Mouse (Mus musculus): Measurements from ENCODE around the gene Chrnb1. TPM values are rescaled to one million over a fixed set of nuclear protein-coding genes. Genes with fewer than 3 reads are reported as not detected.

Chrnb1 gene
- polyA plus RNA-seq, 1 experiment from 2014 or later: 1.5 TPM

DNA sequence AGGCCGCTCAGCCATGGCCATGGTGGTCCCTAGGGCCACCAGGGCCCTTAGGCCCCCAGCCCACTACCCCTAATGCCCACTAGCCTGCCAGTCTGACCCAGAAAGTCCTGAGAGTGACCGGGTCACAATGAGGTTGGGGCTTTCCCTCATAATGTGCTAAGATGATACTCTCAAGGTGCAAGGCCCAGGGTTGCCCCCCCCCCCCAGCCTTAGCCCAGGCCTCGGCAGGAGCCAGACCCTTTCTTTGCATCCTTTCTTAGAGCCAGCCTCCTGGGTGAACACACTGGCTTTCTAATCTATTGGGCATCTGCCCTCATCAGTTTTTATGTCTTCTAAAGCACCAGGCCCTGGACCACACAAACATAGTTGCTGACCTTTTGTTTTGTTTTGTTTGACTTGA is 26.3 kb upstream of the Chrnb1 start, which contains the start of gene Spem1:
Spem1 (minus strand) TSS at position 101 of the 400 bp plus-strand sequence.
- H3K27ac ChIP-seq: no peak within 1 kb of the TSS
- peaks cover 17% of the 10 kb centered on the region for H3K9me3 ChIP-seq
- WGBS: 90% methylated on average over 3 of the region's 3 CpGs
- no peak within 1 kb of the TSS for H3K4me3 ChIP-seq
- peaks cover 7% of the 10 kb centered on the region; the same call in 1 of the 2 replicates for H3K4me1 ChIP-seq
- DNase-seq (ENCODE audit: extremely low spot score, low spot score): no peak
- H3K27me3 ChIP-seq (ENCODE audit: poor library complexity, severe bottlenecking): no peaks in the 10 kb centered on the region
- H3K36me3 ChIP-seq (replicated peaks): peaks cover 36% of the 10 kb centered on the region

DNA sequence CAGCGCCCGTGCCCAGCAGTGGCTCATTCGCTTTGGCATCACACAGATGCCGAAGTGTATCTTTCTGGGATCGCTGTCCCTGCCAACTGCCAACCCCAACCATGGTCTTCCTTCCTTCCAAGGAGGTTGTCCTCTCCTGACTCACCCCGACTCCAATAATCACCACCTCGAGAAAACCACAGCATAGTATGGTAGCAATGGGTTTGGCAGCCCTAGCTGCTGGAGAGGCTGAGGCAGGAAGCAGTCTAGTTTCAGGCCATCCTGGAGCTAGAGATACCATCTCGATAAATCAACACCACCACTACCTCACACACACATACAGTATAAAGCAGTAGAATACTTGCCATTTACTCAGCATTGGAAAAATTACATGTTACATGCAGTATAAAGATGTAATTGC is 23.1 kb upstream of the Chrnb1 start:
- Histone ChIP-seq H3K36me3 (replicated peaks) (peaks cover 5% of the 10 kb centered on the region), H3K4me1 (no peaks in the 10 kb centered on the region), H3K27me3 (ENCODE audit: poor library complexity, severe bottlenecking) (no peaks in the 10 kb centered on the region), H3K9me3 (peaks cover 19% of the 10 kb centered on the region), H3K27ac (no peak overlapping the region), H3K4me3 (no peak overlapping the region)
- 95% methylated on average over 8 of the region's 8 CpGs for WGBS
- no peak for DNase-seq (ENCODE audit: extremely low spot score, low spot score)

DNA sequence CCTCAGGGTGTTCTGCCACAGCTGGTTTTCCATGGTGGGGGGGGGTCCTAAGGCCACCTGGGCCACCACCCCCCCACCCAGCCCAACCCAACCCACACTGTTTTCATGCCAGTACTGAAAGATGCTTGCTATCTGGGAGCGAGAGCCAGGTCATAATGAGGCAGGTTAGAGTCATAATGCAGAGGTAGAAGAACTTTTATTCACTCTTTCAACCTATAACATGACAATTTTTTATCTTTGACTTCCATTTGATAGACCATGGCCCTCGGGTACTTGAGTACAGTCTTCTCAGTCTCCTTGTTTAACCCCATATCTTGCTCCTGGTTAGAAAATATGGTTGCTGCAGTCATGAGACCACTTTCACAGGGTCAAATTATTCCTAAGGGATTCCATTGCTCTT is 22.6 kb upstream of the Chrnb1 start, which contains the start of gene Spem2:
Spem2 (minus strand) TSS at position 101 of the 400 bp plus-strand sequence.
- Histone ChIP-seq H3K36me3 (replicated peaks) (no peaks in the 10 kb centered on the region), H3K9me3 (peaks cover 19% of the 10 kb centered on the region), H3K27me3 (ENCODE audit: poor library complexity, severe bottlenecking) (no peaks in the 10 kb centered on the region), H3K27ac (no peak within 1 kb of the TSS), H3K4me3 (no peak within 1 kb of the TSS), H3K4me1 (no peaks in the 10 kb centered on the region)
- DNase-seq (ENCODE audit: extremely low spot score, low spot score): no peak
- WGBS: 80% methylated on average over 2 of the region's 2 CpGs

DNA sequence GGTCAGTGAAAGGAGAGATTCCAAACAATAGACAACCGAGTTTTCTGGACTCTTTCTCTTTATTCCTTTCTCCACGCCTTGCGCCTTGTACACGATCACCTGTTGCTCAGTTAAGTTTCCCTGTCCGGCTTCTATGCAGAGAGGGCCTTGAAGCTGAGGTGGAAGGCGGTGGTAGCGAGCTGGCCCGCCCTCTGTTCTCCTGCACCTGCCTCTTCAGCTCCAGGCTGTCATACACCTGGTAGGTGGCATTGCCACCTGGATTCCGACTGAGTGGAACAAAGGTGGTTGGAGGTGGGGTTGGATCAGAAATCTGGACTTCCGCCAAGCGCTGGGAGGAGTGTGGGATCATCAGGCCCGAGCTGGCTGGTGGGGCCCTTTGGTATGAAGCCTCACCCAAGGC is 20.8 kb upstream of the Chrnb1 start:
- no peaks in the 10 kb centered on the region for H3K36me3 ChIP-seq (replicated peaks)
- peaks cover 19% of the 10 kb centered on the region for H3K9me3 ChIP-seq
- 95% methylated on average over 12 of the region's 12 CpGs for WGBS
- DNase-seq (ENCODE audit: extremely low spot score, low spot score): no peak
- no peak overlapping the region for H3K27ac ChIP-seq
- H3K4me1 ChIP-seq: no peaks in the 10 kb centered on the region
- H3K4me3 ChIP-seq: no peak overlapping the region
- H3K27me3 ChIP-seq (ENCODE audit: poor library complexity, severe bottlenecking): no peaks in the 10 kb centered on the region

- H3K27me3 ChIP-seq (ENCODE audit: poor library complexity, severe bottlenecking): no peaks in the 10 kb centered on the region
- WGBS: 65% methylated on average over 10 of the region's 10 CpGs
- DNase-seq (ENCODE audit: extremely low spot score, low spot score): no peak
Measured at GRCm38 (mm10) chr11:69815155-69815554, 19.4 kb upstream of the Chrnb1 start, which contains the start of gene Gm39566. Gm39566 (minus strand) TSS chr11:69815298.

DNA sequence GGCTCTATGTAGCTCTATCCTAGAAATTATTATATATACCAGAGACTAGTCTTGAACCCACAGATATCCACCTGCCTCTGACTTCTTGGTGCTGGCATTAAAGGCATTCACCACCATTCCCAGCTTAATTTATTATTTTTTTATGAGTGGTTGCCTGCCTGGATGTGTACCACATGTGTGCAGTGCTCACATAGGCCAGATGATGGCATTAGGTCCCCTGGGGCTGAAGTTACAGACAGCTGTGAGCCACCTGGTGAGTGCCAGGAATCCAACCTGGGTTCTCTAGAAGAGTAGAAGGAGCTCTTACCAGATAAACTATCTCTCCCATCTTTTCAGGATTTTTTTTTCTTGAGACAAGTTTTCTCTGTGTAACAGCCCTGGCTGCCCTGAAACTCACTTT is 14.5 kb upstream of the Chrnb1 start:
- no peak for DNase-seq (ENCODE audit: extremely low spot score, low spot score)

More at GRCm38 (mm10) chr11:69815155-69815554, 19.4 kb upstream of the Chrnb1 start, which contains the start of gene Gm39566:
- H3K9me3 ChIP-seq: peaks cover 19% of the 10 kb centered on the region
- no peak within 1 kb of the TSS for H3K27ac ChIP-seq
- H3K36me3 ChIP-seq (replicated peaks): no peaks in the 10 kb centered on the region
- H3K4me3 ChIP-seq: no peak within 1 kb of the TSS
- no peaks in the 10 kb centered on the region for H3K4me1 ChIP-seq

DNA sequence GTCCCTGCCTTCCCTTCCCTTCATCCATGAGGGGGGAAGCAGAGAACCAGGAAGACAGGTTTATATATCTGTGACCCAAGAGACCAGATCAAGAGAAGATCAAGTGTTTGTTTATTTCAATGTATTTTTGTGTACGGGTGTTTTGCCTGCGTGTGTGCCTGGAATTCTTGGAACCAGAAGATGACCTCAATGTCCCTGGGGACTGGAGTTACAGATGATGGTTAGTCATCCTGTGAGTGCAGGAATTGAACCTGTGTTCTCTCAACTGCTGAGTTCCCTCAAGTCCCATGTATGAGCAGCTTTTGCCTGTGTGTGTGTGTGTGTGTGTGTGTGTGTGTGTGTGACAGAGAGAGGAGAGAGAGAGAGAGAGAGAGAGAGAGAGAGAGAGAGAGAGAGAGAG is 11.9 kb upstream of the Chrnb1 start:
- Histone ChIP-seq H3K4me1 (peaks cover 30% of the 10 kb centered on the region), H3K27me3 (ENCODE audit: poor library complexity, severe bottlenecking) (peaks cover 55% of the 10 kb centered on the region), H3K36me3 (replicated peaks) (no peaks in the 10 kb centered on the region), H3K27ac (no peak overlapping the region), H3K9me3 (peaks cover 5% of the 10 kb centered on the region; the same call in 1 of the 2 replicates), H3K4me3 (no peak overlapping the region)
- 85% methylated on average over 2 of the region's 2 CpGs for WGBS
- no peak for DNase-seq (ENCODE audit: extremely low spot score, low spot score)

More for the DNA sequence above, 14.5 kb upstream of the Chrnb1 start:
- Histone ChIP-seq H3K4me3 (no peak overlapping the region), H3K4me1 (peaks cover 4% of the 10 kb centered on the region; the same call in 1 of the 2 replicates), H3K27ac (no peak overlapping the region), H3K36me3 (replicated peaks) (no peaks in the 10 kb centered on the region), H3K27me3 (ENCODE audit: poor library complexity, severe bottlenecking) (peaks cover 28% of the 10 kb centered on the region), H3K9me3 (peaks cover 5% of the 10 kb centered on the region; the same call in 1 of the 2 replicates)

DNA sequence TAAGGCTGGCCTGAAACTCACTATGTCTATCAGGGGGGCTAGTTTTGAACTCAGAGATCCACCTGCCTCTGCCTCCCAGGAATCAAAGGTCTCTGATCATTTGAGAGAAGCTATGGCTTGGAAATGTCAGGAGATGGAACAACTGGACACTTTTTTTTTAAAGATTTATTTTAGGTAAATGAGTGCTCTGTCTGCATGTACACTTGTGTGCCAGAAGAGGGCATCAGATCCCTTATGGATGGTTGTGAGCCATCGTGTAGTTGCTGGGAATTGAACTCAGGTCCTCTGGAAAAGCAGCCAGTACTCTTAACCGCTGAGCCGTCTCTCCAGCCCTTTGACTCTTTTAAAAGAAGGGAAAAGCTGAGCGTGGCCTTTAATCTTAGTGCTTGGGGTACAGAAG is 10.6 kb upstream of the Chrnb1 start:
- Histone ChIP-seq H3K27ac (no peak overlapping the region), H3K9me3 (peaks cover 5% of the 10 kb centered on the region; the same call in 1 of the 2 replicates), H3K4me1 (peaks cover 43% of the 10 kb centered on the region), H3K27me3 (ENCODE audit: poor library complexity, severe bottlenecking) (peaks cover 67% of the 10 kb centered on the region), H3K4me3 (no peak overlapping the region), H3K36me3 (replicated peaks) (no peaks in the 10 kb centered on the region)
- DNase-seq (ENCODE audit: extremely low spot score, low spot score): no peak
- 78% methylated on average over 4 of the region's 4 CpGs for WGBS

DNA sequence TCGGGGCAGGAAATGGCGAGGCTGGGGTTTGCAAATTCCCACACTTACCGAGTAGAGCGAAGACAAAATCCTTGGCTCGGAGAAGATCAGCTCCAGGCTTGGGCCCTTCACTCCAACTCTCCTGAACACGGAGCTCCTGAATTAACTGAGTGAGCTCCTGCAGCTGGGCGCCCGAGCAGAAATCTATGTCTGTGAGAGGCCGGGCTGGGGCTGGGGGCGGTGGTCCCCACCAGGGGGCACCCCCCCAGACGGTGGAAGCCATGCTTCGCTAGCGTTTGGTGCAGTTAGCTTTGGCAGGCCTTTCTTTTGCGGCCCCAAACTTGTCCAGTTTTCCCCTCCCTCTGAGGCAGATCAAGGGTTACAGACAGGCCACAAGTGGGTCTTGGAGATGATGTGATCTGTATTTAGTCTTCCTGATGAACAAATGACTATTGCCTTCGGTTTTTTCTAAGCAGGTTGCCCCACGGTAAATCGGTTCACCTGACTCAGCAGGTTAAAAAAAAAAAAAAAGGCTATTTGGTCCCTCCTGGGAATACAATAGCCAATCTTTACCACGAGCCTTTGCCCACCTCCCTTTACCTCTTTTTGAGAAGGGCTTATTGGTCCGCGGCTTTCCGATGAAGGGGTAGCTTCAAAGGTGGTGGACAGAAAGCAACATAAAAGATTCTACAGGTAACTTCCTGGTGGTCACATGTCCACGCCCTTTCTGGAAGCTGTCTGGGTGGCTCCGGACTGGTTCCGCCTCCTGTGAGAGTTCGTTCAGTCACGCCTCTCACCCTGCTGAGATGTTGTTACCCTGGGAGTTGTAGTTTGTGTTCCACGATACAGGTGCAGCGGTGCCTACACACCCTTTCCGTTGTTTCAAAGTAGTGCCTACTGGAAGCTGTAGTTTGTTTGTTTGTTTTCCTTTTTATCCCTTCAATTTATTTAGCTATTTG is 9.5 kb upstream of the Chrnb1 start, which contains the start of gene Tmem102:
Tmem102 (minus strand) TSS at position 653 of the 938 bp plus-strand sequence.
- H3K9me3 ChIP-seq: peaks cover 5% of the 10 kb centered on the region; the same call in 1 of the 2 replicates
- peaks cover 54% of the 10 kb centered on the region for H3K4me1 ChIP-seq
- peak within 1 kb of the TSS; percentile 20; the same call in 1 of the 2 replicates for H3K27ac ChIP-seq
- H3K27me3 ChIP-seq (ENCODE audit: poor library complexity, severe bottlenecking): peaks cover 79% of the 10 kb centered on the region
- H3K36me3 ChIP-seq (replicated peaks): no peaks in the 10 kb centered on the region
- DNase-seq (ENCODE audit: extremely low spot score, low spot score): no peak
- 5% methylated on average over 29 of the region's 29 CpGs for WGBS
- peak within 1 kb of the TSS; percentile 58 for H3K4me3 ChIP-seq

DNA sequence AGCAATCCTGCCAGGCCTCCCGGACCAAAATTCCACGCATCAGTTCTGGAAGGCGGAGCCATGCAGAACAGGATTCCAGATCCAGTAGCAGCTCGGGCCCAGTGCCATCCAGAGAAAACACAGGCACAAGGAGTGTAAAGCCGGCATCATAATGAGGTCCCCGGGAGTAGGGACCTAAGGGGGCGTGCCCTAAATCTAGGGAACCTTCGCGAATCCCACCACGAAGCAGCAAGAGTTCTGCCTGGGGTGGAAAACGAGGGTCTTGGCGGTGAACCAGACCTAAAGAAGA is 8.9 kb upstream of the Chrnb1 start:
- Histone ChIP-seq H3K9me3 (peaks cover 5% of the 10 kb centered on the region; the same call in 1 of the 2 replicates), H3K4me3 (peak overlapping the region; percentile 58; the same call in 1 of the 2 replicates), H3K27me3 (ENCODE audit: poor library complexity, severe bottlenecking) (peaks cover 85% of the 10 kb centered on the region), H3K36me3 (replicated peaks) (no peaks in the 10 kb centered on the region), H3K4me1 (peaks cover 60% of the 10 kb centered on the region), H3K27ac (0 out of 2 replicates have a peak overlapping the region, but pooled peaks have one; percentile 20)
- 4% methylated on average over 12 of the region's 12 CpGs for WGBS
- DNase-seq (ENCODE audit: extremely low spot score, low spot score): no peak

DNA sequence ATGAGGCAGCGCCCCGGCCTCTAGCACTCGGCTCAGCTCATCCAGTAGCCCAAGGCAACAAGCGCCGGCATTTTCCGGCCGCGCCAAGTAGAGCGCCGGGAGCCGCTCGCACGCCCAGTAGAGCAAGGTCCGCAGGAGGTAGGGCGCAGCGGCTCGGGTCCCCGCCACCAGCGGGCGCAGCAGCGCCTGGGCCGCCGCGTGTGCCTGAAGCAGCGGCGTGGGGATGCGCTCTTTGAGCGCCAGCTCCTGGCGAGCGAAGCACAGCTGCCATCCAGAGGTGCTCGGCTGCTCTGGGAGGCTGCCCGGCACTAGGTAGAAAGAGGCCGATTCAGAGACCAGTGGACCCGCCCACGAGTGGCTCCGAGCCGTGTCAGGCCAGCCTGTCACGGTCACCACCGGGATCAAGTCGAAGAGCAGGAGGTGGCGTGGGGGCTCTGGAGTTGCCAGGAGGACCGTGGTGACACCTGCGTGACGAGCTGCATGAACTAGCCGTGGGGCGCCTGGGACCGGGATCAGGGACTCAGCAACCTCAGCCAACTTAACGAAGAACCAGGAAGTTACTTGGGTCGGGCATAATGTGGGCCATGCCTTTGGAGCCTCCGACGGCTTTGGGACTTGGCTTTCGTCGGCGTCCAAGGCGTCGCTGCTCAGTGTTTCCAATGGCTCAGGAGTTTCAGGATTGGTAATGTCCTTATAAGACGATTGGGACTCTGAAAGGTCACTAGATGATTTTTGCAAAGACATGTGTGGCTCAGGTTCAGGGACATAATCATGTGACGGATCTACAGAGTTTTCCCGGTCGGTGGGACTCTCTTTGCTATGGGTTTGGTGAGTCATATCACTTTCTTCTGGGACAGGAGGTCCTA is 8.3 kb upstream of the Chrnb1 start:
- no peaks in the 10 kb centered on the region for H3K36me3 ChIP-seq (replicated peaks)
- WGBS: 1% methylated on average over 60 of the region's 60 CpGs
- peak overlapping the region; percentile 72 for H3K27ac ChIP-seq
- peak; percentile 66 for DNase-seq (ENCODE audit: extremely low spot score, low spot score)
- peaks cover 5% of the 10 kb centered on the region; the same call in 1 of the 2 replicates for H3K9me3 ChIP-seq
- peaks cover 66% of the 10 kb centered on the region for H3K4me1 ChIP-seq
- peaks cover 91% of the 10 kb centered on the region for H3K27me3 ChIP-seq (ENCODE audit: poor library complexity, severe bottlenecking)
- H3K4me3 ChIP-seq: peak overlapping the region; percentile 58

DNA sequence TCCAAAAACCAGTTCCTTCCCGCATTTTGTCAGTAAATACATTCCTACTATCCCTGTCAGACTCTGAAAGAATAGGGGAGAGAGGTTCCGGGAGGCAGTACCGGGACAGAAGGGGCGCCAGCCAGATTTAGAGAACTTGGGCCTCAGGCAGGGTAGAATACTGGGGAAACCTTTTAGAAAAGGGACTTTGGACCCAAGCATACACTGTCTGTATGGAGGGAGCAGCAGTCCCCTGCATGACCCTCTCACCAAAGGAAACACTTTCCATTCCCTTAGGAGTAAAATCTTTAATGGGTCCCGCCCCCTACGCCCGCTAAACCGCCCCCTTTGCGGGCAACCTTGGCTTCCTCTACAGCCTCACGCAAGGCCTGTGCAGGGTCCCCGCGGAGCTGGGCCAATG is 7.6 kb upstream of the Chrnb1 start:
- H3K27ac ChIP-seq: peak overlapping the region; percentile 72
- peaks cover 69% of the 10 kb centered on the region for H3K4me1 ChIP-seq
- H3K4me3 ChIP-seq: peak overlapping the region; percentile 58
- DNase-seq (ENCODE audit: extremely low spot score, low spot score): no peak
- no peaks in the 10 kb centered on the region for H3K36me3 ChIP-seq (replicated peaks)
- H3K27me3 ChIP-seq (ENCODE audit: poor library complexity, severe bottlenecking): peaks cover 98% of the 10 kb centered on the region
- under 1% methylated on average over 12 of the region's 12 CpGs for WGBS
- peaks cover 5% of the 10 kb centered on the region; the same call in 1 of the 2 replicates for H3K9me3 ChIP-seq
